Mouse (Mus musculus): ENCODE results near the gene Trafd1. TPM values are rescaled to one million over a fixed set of nuclear protein-coding genes. Genes with fewer than 3 reads are reported as not detected.
"Not testable (repeated sequence)": the region's sequence is repeated elsewhere in the genome, so short reads cannot be mapped to it uniquely, and the experiment has no call there.

The Trafd1 gene
- polyA plus RNA-seq, 1 experiment, result 34.5 TPM

DNA sequence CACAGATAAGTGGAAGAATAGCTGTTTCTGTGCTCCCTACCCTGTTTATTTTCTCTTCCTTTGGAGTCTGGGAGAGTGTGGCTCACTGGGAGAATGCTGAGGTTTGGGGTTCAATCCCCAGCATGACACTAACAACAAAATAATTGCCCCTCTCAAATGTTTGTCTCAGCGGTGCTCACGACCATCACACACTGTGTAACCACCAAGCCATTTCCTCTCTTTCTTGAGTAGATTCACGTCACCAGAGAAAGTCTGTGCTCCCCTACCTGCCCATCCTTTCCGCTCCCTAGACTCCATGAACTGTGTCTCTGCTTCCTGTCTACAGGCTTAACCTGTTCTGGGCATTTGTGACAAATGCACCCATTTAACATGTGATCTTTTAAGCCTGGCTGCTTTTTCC, 50.0 kb downstream of the Trafd1 start:
- TF ChIP-seq POLR2A (IDR thresholded peaks at IDR 0.05; ENCODE audit: low read depth, low read length), result no peak
- Histone ChIP-seq H3K27ac (ENCODE audit: insufficient read depth, low read length) (no peak overlapping the region), H3K4me1 (ENCODE audit: control insufficient read depth, insufficient read depth, low read length) (peaks cover 9% of the 10 kb centered on the region), H3K4me3 (ENCODE audit: insufficient read depth, low read length) (no peak overlapping the region)

- no peak overlapping the region for H3K27ac ChIP-seq (ENCODE audit: insufficient read depth, low read length)
- no peak overlapping the region for H3K4me3 ChIP-seq (ENCODE audit: insufficient read depth, low read length)
- no peak for TF ChIP-seq POLR2A (IDR thresholded peaks at IDR 0.05; ENCODE audit: low read depth, low read length)
- no peak for TF ChIP-seq CTCF (IDR thresholded peaks at IDR 0.05; ENCODE audit: borderline replicate concordance, insufficient read depth, low read length)
- H3K4me1 ChIP-seq (ENCODE audit: control insufficient read depth, insufficient read depth, low read length), result no peaks in the 10 kb centered on the region
Observed at GRCm38 (mm10) chr5:121334454-121334853, 51.0 kb downstream of the Trafd1 start.

- no peak overlapping the region for H3K27ac ChIP-seq (ENCODE audit: insufficient read depth, low read length)
- H3K4me1 ChIP-seq (ENCODE audit: control insufficient read depth, insufficient read depth, low read length), result no peaks in the 10 kb centered on the region
- no peak for TF ChIP-seq CTCF (IDR thresholded peaks at IDR 0.05; ENCODE audit: borderline replicate concordance, insufficient read depth, low read length)
- no peak for TF ChIP-seq POLR2A (IDR thresholded peaks at IDR 0.05; ENCODE audit: low read depth, low read length)
- H3K4me3 ChIP-seq (ENCODE audit: insufficient read depth, low read length), result no peak overlapping the region
Observed at GRCm38 (mm10) chr5:121333976-121334375, 51.5 kb downstream of the Trafd1 start.

- Histone ChIP-seq H3K27ac (ENCODE audit: insufficient read depth, low read length) (no peak overlapping the region), H3K4me3 (ENCODE audit: insufficient read depth, low read length) (no peak overlapping the region), H3K4me1 (ENCODE audit: control insufficient read depth, insufficient read depth, low read length) (no peaks in the 10 kb centered on the region)
- TF ChIP-seq CTCF (IDR thresholded peaks at IDR 0.05; ENCODE audit: borderline replicate concordance, insufficient read depth, low read length), result no peak
- TF ChIP-seq POLR2A (IDR thresholded peaks at IDR 0.05; ENCODE audit: low read depth, low read length), result no peak
Observed at GRCm38 (mm10) chr5:121331731-121332130, 53.7 kb downstream of the Trafd1 start.

DNA sequence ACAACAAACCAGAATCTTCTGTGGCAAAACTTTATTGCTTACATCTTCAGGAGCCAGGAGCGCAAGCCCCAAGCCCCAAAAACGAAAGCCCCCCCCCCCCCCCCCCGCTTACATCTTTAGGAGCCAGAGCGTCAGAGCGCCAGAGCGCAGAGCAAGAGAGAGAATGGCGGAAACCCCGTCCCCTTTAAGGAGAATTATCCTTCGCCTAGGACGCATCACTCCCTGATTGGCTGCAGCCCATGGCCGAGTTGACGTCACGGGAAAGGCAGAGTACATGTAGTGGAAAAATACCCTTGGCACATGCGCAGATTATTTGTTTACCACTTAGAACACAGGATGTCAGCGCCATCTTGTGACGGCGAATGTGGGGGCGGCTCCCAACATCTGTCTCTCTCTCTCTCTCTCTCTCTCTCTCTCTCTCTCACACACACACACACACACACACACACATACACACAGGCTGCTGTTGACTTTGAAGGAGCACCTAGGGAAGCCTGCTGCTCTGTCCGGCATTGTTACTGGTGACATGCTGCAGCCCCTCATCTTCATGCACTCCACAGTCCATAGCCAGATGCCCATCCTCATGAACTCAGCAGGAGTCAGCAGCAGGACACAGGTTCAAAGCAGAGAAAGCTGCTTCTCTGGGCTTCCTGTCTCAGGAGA, 55.1 kb downstream of the Trafd1 start:
- not testable (repeated sequence) for H3K27ac ChIP-seq (ENCODE audit: insufficient read depth, low read length)

DNA sequence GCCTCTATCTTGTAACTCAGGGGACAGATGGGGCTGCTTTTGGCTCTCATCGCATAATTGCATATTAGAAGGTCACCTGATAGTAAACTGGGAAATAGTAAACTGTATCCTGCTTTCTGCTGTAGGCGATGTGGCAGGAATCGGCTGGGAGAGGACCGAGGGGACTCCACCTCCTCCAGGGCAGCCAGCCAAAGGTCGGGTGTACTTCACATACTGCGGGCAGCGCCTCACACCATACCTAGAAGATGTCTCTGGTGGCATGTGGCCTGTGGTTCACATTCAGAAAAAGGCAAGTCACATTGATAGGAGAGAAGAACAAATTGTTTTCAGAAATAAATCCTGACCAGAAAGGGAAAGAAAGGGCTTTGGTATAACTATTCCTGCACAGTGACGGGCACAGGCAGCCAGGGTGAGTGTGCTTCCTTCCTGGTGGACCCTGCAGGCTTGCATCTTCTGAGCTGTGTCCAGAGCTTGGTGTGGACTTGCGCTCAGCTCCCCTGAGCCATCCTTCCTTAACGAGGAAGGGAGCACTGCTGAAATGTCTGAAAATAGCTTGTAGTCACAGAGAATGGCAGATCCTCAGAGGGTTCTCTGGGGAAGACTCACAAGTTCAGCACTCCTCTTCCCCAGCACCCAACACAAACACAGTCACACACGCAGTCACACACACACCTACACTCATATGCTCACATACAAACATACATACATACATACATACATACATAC, 55.9 kb downstream of the Trafd1 start:
- no peaks in the 10 kb centered on the region for H3K4me1 ChIP-seq (ENCODE audit: control insufficient read depth, insufficient read depth, low read length)
- H3K4me3 ChIP-seq (ENCODE audit: insufficient read depth, low read length), result peak overlapping the region; percentile 17; the same call in 1 of the 2 replicates
- 0 out of 2 replicates have a peak overlapping the region, but pooled peaks have one; percentile 24 for H3K27ac ChIP-seq (ENCODE audit: insufficient read depth, low read length)
- TF ChIP-seq CTCF (IDR thresholded peaks at IDR 0.05; ENCODE audit: borderline replicate concordance, insufficient read depth, low read length) (no peak), POLR2A (IDR thresholded peaks at IDR 0.05; ENCODE audit: low read depth, low read length) (no peak)

More for the DNA sequence above, 55.1 kb downstream of the Trafd1 start:
- H3K4me3 ChIP-seq (ENCODE audit: insufficient read depth, low read length); H3K4me1 ChIP-seq (ENCODE audit: control insufficient read depth, insufficient read depth, low read length): not testable (repeated sequence)

DNA sequence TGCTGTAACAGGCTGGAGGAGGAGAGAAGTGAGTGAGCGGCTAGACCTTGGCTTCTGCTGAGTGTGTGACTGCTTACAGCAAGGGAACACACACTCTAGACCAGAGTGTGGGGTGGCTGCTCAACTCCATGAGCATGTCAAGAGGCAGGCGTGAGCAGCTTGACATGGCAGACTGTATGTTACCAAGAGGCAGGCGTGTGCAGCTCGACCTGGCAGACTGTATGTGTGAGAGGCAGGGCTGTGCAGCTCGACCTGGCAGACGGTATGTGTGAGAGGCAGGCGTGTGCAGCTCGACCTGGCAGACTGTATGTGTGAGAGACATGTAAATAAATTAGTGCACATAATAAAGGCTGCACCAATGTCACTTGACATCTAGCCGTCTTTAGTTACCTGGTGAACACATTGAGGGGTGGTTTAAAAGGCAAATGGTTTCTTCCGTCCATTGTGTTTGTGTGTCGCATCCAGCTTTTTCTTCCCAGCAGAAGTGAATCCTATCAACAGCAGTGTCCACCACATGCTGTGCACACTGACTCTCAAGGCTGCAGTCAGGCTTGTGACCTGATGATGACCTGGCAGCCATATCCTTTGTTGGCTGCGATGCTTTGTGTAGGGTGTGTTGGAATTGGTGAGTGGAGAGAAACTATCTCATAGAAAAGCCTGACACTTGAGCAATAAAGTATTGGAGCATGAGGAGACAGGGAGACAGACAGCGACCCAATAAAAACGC, 59.2 kb downstream of the Trafd1 start:
- Histone ChIP-seq H3K27ac (ENCODE audit: insufficient read depth, low read length) (no peak overlapping the region), H3K4me1 (ENCODE audit: control insufficient read depth, insufficient read depth, low read length) (no peaks in the 10 kb centered on the region), H3K4me3 (ENCODE audit: insufficient read depth, low read length) (no peak overlapping the region)
- no peak for TF ChIP-seq POLR2A (IDR thresholded peaks at IDR 0.05; ENCODE audit: low read depth, low read length)
- TF ChIP-seq CTCF (IDR thresholded peaks at IDR 0.05; ENCODE audit: borderline replicate concordance, insufficient read depth, low read length), result no peak

Other genes starting within 250 kb of the Trafd1 start
- 90.6 and 103 TPM in 2 replicates for gene Ptpn11, start 194.2 kb downstream of the Trafd1 start, polyA plus RNA-seq (2011; ENCODE audit: insufficient read length, low read depth, missing spikeins)
- gene Rpl6, start 181.2 kb downstream of the Trafd1 start, polyA plus RNA-seq (2011; ENCODE audit: insufficient read length, low read depth, missing spikeins), result 1,069 and 1,098 TPM in 2 replicates
- 17.2 and 18.0 TPM in 2 replicates for gene Hectd4, start 165.4 kb downstream of the Trafd1 start, polyA plus RNA-seq (2011; ENCODE audit: insufficient read length, low read depth, missing spikeins)
- 24.6 and 34.4 TPM in 2 replicates for gene Naa25, start 12.3 kb upstream of the Trafd1 start, polyA plus RNA-seq (2011; ENCODE audit: insufficient read length, low read depth, missing spikeins)
- gene Tmem116, start 66.3 kb upstream of the Trafd1 start, polyA plus RNA-seq (2011; ENCODE audit: insufficient read length, low read depth, missing spikeins), result 2.0 TPM in 1 of 2 replicates, not detected in the other
- 135 and 136 TPM in 2 replicates for gene Erp29, start 66.9 kb upstream of the Trafd1 start, polyA plus RNA-seq (2011; ENCODE audit: insufficient read length, low read depth, missing spikeins)
- not detected in 2 replicates for gene Adam1b, start 117.8 kb upstream of the Trafd1 start, polyA plus RNA-seq (2011; ENCODE audit: insufficient read length, low read depth, missing spikeins)
- gene Adam1a, start 159.8 kb upstream of the Trafd1 start, polyA plus RNA-seq (2011; ENCODE audit: insufficient read length, low read depth, missing spikeins), result 1.9 and 2.7 TPM in 2 replicates
- not detected in 2 replicates for gene Gm42878, start 159.8 kb upstream of the Trafd1 start, polyA plus RNA-seq (2011; ENCODE audit: insufficient read length, low read depth, missing spikeins)
- 65.3 and 68.3 TPM in 2 replicates for gene Mapkapk5, start 160.3 kb upstream of the Trafd1 start, polyA plus RNA-seq (2011; ENCODE audit: insufficient read length, low read depth, missing spikeins)
- 167 and 221 TPM in 2 replicates for gene Aldh2, start 208.2 kb upstream of the Trafd1 start, polyA plus RNA-seq (2011; ENCODE audit: insufficient read length, low read depth, missing spikeins)
- 3.1 and 3.8 TPM in 2 replicates for gene Acad12, start 233.3 kb upstream of the Trafd1 start, polyA plus RNA-seq (2011; ENCODE audit: insufficient read length, low read depth, missing spikeins)